Mouse (Mus musculus) heart, adult 2 months (tissue): ENCODE data around the gene Memo1. TPM values are rescaled to one million over a fixed set of nuclear protein-coding genes. Genes with fewer than 3 reads are reported as not detected.
"Not testable (repeated sequence)": the region's sequence is repeated elsewhere in the genome, so short reads cannot be mapped to it uniquely, and the experiment has no call there.

Experiments used
- DNase-seq, 2 experiments: peaks; one replicate each; pipeline ENCODE4 v3.0.0; 2021
- H3K27ac ChIP-seq: fragments of 200-600 bp; 2 replicates; pipeline ENCODE4 v1.8.1; 2022
- H3K27me3 ChIP-seq: fragments of 200-500 bp; 2 replicates; pipeline ENCODE4 v1.6.1; 2012; ENCODE audit warnings: mild to moderate bottlenecking, low read length, inconsistent platforms, mixed read lengths; ENCODE audit not compliant: control insufficient read depth, insufficient read depth
- H3K36me3 ChIP-seq: fragments of 200-500 bp; 2 replicates; pipeline ENCODE4 v1.6.1; 2012; ENCODE audit warnings: low read length, inconsistent platforms; ENCODE audit not compliant: control insufficient read depth, insufficient read depth
- H3K4me1 ChIP-seq: fragments of 200-500 bp; 2 replicates; pipeline ENCODE4 v1.6.1; 2011; ENCODE audit warnings: low read length; ENCODE audit not compliant: control insufficient read depth, insufficient read depth
- H3K4me3 ChIP-seq: fragments of 200-600 bp; 2 replicates; pipeline ENCODE4 v1.8.1; 2022
- H3K79me2 ChIP-seq: fragments of 200-500 bp; replicated peaks from 2 replicates; pipeline ENCODE4 v1.6.1; 2012; ENCODE audit warnings: mild to moderate bottlenecking, inconsistent platforms, low read length, moderate library complexity, mixed read lengths; ENCODE audit not compliant: control insufficient read depth, insufficient read depth
- H3K9ac ChIP-seq: fragments of 200-500 bp; 2 replicates; pipeline ENCODE4 v1.6.1; 2012; ENCODE audit warnings: low read depth, mild to moderate bottlenecking, control low read depth, inconsistent platforms, low read length, mixed read lengths
- CTCF ChIP-seq: fragments of 200-600 bp; IDR thresholded peaks from 2 replicates; pipeline ENCODE4 v1.8.1; 2022; ENCODE audit warnings: antibody characterized with exemption, mild to moderate bottlenecking, moderate library complexity
- EP300 ChIP-seq: fragments of 200-500 bp; IDR thresholded peaks from 2 replicates; pipeline ENCODE4 v1.6.1; 2011; ENCODE audit warnings: low read depth, low read length, control low read depth; ENCODE audit not compliant: insufficient read depth
- POLR2A ChIP-seq: fragments of 200-500 bp; IDR thresholded peaks from 2 replicates; pipeline ENCODE4 v1.6.1; 2011; ENCODE audit warnings: mild to moderate bottlenecking, low read depth, low read length, control low read depth; ENCODE audit not compliant: insufficient read depth
- WGBS: fragments of 180-500 bp; shearing (Covaris S2); methylation state at CpG from one replicate; pipeline ENCODE4 v1.1.7; 2018; 5-methylcytosine and 5-hydroxymethylcytosine counted together
- intact Hi-C: fragments of 180-260 bp; cut with DNase I; formaldehyde crosslinking; loops from one replicate; pipeline ENCODE4 v1.15.1; 2025
- polyA plus RNA-seq: library from polyadenylated mRNA; depleted of rRNA; stranded (reverse); fragments of >200 nt; gene quantifications from 2 replicates; pipeline ENCODE4 v1.2.3, GENCODE M21; 2012
- total RNA-seq, 2 experiments: library from RNA; stranded (reverse); gene quantifications; 2 replicates each; pipeline ENCODE4 v1.2.3; 2021

Gene Memo1
- total and polyA plus RNA-seq, 3 experiments: 56.7 to 70.8 (median 66.7) TPM

GRCm38 (mm10) chr17:74328146-74328545 lies 32.8 kb upstream of the Memo1 start:
- peak; percentile 15 to 30 for DNase-seq
- WGBS: 54% methylated on average over 2 of the region's 2 CpGs
- intact Hi-C loops: not testable (repeated sequence)

GRCm38 (mm10) chr17:74327195-74327594 lies 31.9 kb upstream of the Memo1 start:
- WGBS: 83% methylated on average over 7 of the region's 7 CpGs
- H3K4me3 ChIP-seq, H3K27ac ChIP-seq, H3K36me3 ChIP-seq, intact Hi-C loops, H3K27me3 ChIP-seq, H3K4me1 ChIP-seq, H3K79me2 ChIP-seq, H3K9ac ChIP-seq, DNase-seq: not testable (repeated sequence)

More at GRCm38 (mm10) chr17:74328146-74328545, 32.8 kb upstream of the Memo1 start:
- H3K9ac ChIP-seq, H3K4me3 ChIP-seq, H3K4me1 ChIP-seq, H3K79me2 ChIP-seq, H3K27me3 ChIP-seq, H3K27ac ChIP-seq, H3K36me3 ChIP-seq: not testable (repeated sequence)
- TF ChIP-seq CTCF: peak; percentile 68

- Histone ChIP-seq H3K27me3 (no peaks in the 10 kb centered on the region), H3K36me3 (no peaks in the 10 kb centered on the region), H3K79me2 (no peaks in the 10 kb centered on the region), H3K4me1 (no peaks in the 10 kb centered on the region), H3K9ac (no peak within 1 kb of the TSS), H3K27ac (no peak within 1 kb of the TSS), H3K4me3 (no peak within 1 kb of the TSS)
- DNase-seq: no peak
- TF ChIP-seq EP300: no peak
- TF ChIP-seq CTCF: no peak
- intact Hi-C loops: no loop called here
- WGBS: 77% methylated on average over 2 of the region's 2 CpGs
Observed at GRCm38 (mm10) chr17:74323844-74324243, 28.5 kb upstream of the Memo1 start, which contains the start of gene Dpy30. Gene Dpy30, minus strand, starts transcription at chr17:74323944.

DNA sequence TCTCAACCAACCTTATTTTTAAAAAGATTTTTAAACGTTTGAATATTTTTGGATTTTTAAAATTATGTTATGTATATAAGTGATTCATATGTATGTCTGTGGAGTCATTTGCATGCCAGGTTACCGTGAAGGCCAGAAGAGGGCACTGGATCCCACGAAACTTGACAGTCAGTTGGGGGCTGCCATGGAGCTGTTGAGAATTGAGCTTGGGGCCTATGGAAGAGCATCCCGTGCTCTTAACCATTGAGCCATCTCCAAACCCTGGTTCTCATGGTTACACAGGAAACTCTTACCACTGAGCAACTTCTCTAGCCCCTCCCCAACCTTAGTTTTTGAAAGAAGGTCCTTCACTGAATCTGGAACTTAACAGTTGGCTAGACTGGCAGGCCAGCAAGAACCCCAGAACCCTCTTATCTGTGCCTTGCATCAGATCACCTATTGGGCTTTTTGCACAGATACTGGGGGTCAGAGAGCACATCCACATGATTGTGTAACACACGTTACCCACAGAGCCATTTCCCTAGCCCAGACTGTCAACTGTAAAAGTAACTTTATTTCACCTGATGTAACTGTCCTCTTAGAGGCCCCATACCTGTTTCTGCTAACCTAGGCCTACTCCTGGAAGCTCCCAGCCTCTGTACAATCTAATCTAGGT lies 27.2 kb upstream of the Memo1 start:
- intact Hi-C loops: no loop called here
- TF ChIP-seq CTCF (peak; percentile 49), POLR2A (no peak), EP300 (no peak)
- H3K4me1 ChIP-seq: no peaks in the 10 kb centered on the region
- H3K27me3 ChIP-seq: no peaks in the 10 kb centered on the region
- no peaks in the 10 kb centered on the region for H3K36me3 ChIP-seq
- WGBS: 46% methylated on average over 5 of the region's 5 CpGs
- DNase-seq: no peak
- no peak overlapping the region for H3K27ac ChIP-seq
- no peak overlapping the region for H3K9ac ChIP-seq
- H3K79me2 ChIP-seq: no peaks in the 10 kb centered on the region
- H3K4me3 ChIP-seq: no peak overlapping the region

DNA sequence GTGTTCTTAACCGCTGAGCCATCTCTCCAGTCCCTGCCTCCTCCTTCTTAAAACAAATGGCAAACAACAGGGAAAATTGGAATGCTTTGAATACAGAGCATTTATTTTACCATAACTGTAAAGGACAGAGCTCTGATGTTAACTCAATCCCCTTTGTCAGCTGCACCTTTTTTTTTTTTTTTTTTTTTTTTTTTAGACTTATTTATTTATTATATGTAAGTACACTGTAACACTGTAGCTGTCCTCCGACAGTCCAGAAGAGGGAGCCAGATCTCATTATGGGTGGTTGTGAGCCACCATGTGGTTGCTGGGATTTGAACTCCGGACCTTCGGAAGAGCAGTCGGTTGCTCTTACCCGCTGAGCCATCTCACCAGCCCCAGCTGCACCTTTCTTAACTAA lies 23.4 kb upstream of the Memo1 start:
- 94% methylated on average over 6 of the region's 6 CpGs for WGBS
- H3K27ac ChIP-seq: no peak overlapping the region
- no peaks in the 10 kb centered on the region for H3K27me3 ChIP-seq
- no peak overlapping the region for H3K4me3 ChIP-seq
- DNase-seq: no peak
- TF ChIP-seq EP300 (no peak), POLR2A (no peak), CTCF (peak; percentile 27)
- H3K79me2 ChIP-seq: no peaks in the 10 kb centered on the region
- no peaks in the 10 kb centered on the region for H3K36me3 ChIP-seq
- H3K4me1 ChIP-seq: 0 out of 2 replicates have a peak, but pooled peaks cover 2% of the 10 kb centered on the region
- intact Hi-C loops: loop anchor here (5.0 kb wide), 1 partner anchor 74 kb away; no protein-coding TSS in a partner anchor
- no peak overlapping the region for H3K9ac ChIP-seq

GRCm38 (mm10) chr17:74316309-74316863 lies 21.1 kb upstream of the Memo1 start:
- 0 out of 2 replicates have a peak, but pooled peaks cover 2% of the 10 kb centered on the region for H3K4me1 ChIP-seq
- H3K4me3 ChIP-seq: peak overlapping the region; percentile 83
- TF ChIP-seq CTCF (peak; percentile 48), POLR2A (peak; percentile 94), EP300 (peak; percentile 53; the same call in 1 of the 2 replicates)
- H3K27me3 ChIP-seq: no peaks in the 10 kb centered on the region
- intact Hi-C loops: loop anchor here (1.0 to 5.0 kb wide), 3 partner anchors 21 to 76 kb away; partner anchors contain the start of genes Memo1 and Spast
- H3K79me2 ChIP-seq: no peaks in the 10 kb centered on the region
- H3K9ac ChIP-seq: peak overlapping the region; percentile 92
- DNase-seq: peak; percentile 93 to 94
- H3K27ac ChIP-seq: peak overlapping the region; percentile 94
- under 1% methylated on average over 48 of the region's 48 CpGs for WGBS
- no peaks in the 10 kb centered on the region for H3K36me3 ChIP-seq
